18 mouse cellular contexts compared by ENCODE assay signal in genomic region chr8:84901071-84901470, GRCm38 (mm10). TPM values are rescaled to one million over a fixed set of nuclear protein-coding genes. Genes with fewer than 3 reads are reported as not detected.
DNase-seq lines count a peak whose midpoint lies in the region; ATAC-seq lines count a peak whose summit lies in the region.
"Had no signal": no experiment of that assay in that cellular context is flagged by ENCODE, and none has a peak within 500 bp of the region (broad histone marks: within the 10 kb centered on the region; RNA-seq: fewer than 3 reads in every experiment).

No protein-coding gene starts in this region.

- peak overlapping the region; percentile 10; the same call in 1 of the 2 replicates for H3K9ac ChIP-seq in heart, embryonic 11.5 days (ENCODE audit: low read depth, low read length)
- H3K9ac ChIP-seq in limb, embryonic 11.5 days (ENCODE audit: low read length): no peak overlapping the region
- H3K9ac ChIP-seq in intestine, embryonic 16.5 days (ENCODE audit: low read depth, low read length): no peak overlapping the region
- H3K9ac ChIP-seq: forebrain, embryonic 15.5 days; lung, embryonic 15.5 days had no signal

- H3K9me3 ChIP-seq in heart, embryonic 11.5 days (replicated peaks; ENCODE audit: control insufficient read depth, low read length): no peaks in the 10 kb centered on the region
- no peaks in the 10 kb centered on the region for H3K9me3 ChIP-seq in limb, embryonic 11.5 days (ENCODE audit: control insufficient read depth, low read length)
- H3K9me3 ChIP-seq in intestine, embryonic 16.5 days (ENCODE audit: control insufficient read depth, low read length): no peaks in the 10 kb centered on the region
- H3K9me3 ChIP-seq: forebrain, embryonic 15.5 days; lung, embryonic 15.5 days; megakaryocyte, embryonic 14.5 days had no signal

- H3K27ac ChIP-seq in heart, embryonic 11.5 days (ENCODE audit: low read depth, low read length): peak overlapping the region; percentile 90
- H3K27ac ChIP-seq in limb, embryonic 11.5 days (replicated peaks; ENCODE audit: low read depth, low read length): no peak overlapping the region
- no peak overlapping the region for H3K27ac ChIP-seq in intestine, embryonic 16.5 days (ENCODE audit: low read length)
- H3K27ac ChIP-seq: forebrain, embryonic 15.5 days; hindbrain, postnatal 0 days; lung, embryonic 15.5 days had no signal

- ATAC-seq in heart, embryonic 11.5 days (replicated peaks; ENCODE audit: insufficient number of reproducible peaks, low FRiP score, low TSS enrichment): peak; percentile 63
- no peak for ATAC-seq in limb, embryonic 11.5 days (ENCODE audit: insufficient number of reproducible peaks, low FRiP score, low TSS enrichment, low read depth)
- peak; percentile 74 for ATAC-seq in megakaryocyte-erythroid progenitor cell, adult 5-6 weeks (replicated peaks; ENCODE audit: low FRiP score, low TSS enrichment, poor library complexity, severe bottlenecking)
- no peak for ATAC-seq in intestine, embryonic 16.5 days
- ATAC-seq: forebrain, embryonic 15.5 days; hindbrain, postnatal 0 days had no signal

- intact Hi-C loops in heart, postnatal 10 days (cut with DNase I): no loop called here

- peaks cover 11% of the 10 kb centered on the region for H3K27me3 ChIP-seq in heart, embryonic 11.5 days (ENCODE audit: control insufficient read depth, insufficient read depth, low read length)
- peaks cover 3% of the 10 kb centered on the region; the same call in 1 of the 2 replicates for H3K27me3 ChIP-seq in limb, embryonic 11.5 days (ENCODE audit: control insufficient read depth, insufficient read depth, low read length)
- H3K27me3 ChIP-seq in intestine, embryonic 16.5 days (replicated peaks; ENCODE audit: control insufficient read depth, insufficient read depth, low read length): no peaks in the 10 kb centered on the region
- H3K27me3 ChIP-seq: forebrain, embryonic 15.5 days; lung, embryonic 15.5 days had no signal

- 14% methylated on average over 4 of the region's 4 CpGs for WGBS in heart, embryonic 11.5 days (ENCODE audit: insufficient replicate concordance)
- WGBS in limb, embryonic 11.5 days: 72% methylated on average over 4 of the region's 4 CpGs
- 68% methylated on average over 4 of the region's 4 CpGs for WGBS in intestine, embryonic 16.5 days

- H3K4me3 ChIP-seq in heart, embryonic 11.5 days (ENCODE audit: low read depth, low read length): peak overlapping the region; percentile 77; the same call in 1 of the 2 replicates
- no peak overlapping the region for H3K4me3 ChIP-seq in limb, embryonic 11.5 days (ENCODE audit: low read depth, low read length)
- no peak overlapping the region for H3K4me3 ChIP-seq in intestine, embryonic 16.5 days (ENCODE audit: low read length)
- H3K4me3 ChIP-seq: forebrain, embryonic 15.5 days; lung, embryonic 15.5 days had no signal

- peak overlapping the region; percentile 99 for H3K4me2 ChIP-seq in heart, embryonic 11.5 days
- 0 out of 2 replicates have a peak overlapping the region, but pooled peaks have one; percentile 12 for H3K4me2 ChIP-seq in limb, embryonic 11.5 days (ENCODE audit: low read depth, severe bottlenecking)
- no peak overlapping the region for H3K4me2 ChIP-seq in intestine, embryonic 16.5 days (ENCODE audit: low read depth, low read length)
- H3K4me2 ChIP-seq: forebrain, embryonic 15.5 days had no signal

- no peak for DNase-seq in heart, postnatal 10 days
- DNase-seq in c-Kit-negative CD71-positive TER-119-positive erythroid progenitor cells, embryonic 14.5 days (ENCODE audit: low read depth, low spot score): peak; percentile 75
- no peak for DNase-seq in limb, embryonic 11.5 days (ENCODE audit: low spot score)
- no peak for DNase-seq in natural killer cell, adult 2 months (ENCODE audit: low spot score in 2 of 2)
- no peak for DNase-seq in gastrocnemius, adult 18-20 months (ENCODE audit: low spot score)
- DNase-seq: adrenal gland, adult 8-10 months; gastrocnemius, postnatal 25 days; kidney, adult 8-10 months had no signal

- H3K36me3 ChIP-seq in heart, embryonic 11.5 days (ENCODE audit: control insufficient read depth, insufficient read depth, low read length): no peaks in the 10 kb centered on the region
- H3K36me3 ChIP-seq in limb, embryonic 11.5 days (ENCODE audit: control insufficient read depth, insufficient read depth, low read length): no peaks in the 10 kb centered on the region
- no peaks in the 10 kb centered on the region for H3K36me3 ChIP-seq in intestine, embryonic 16.5 days (ENCODE audit: control insufficient read depth, insufficient read depth, low read length)
- H3K36me3 ChIP-seq: forebrain, embryonic 15.5 days; lung, embryonic 15.5 days had no signal

- peaks cover 9% of the 10 kb centered on the region for H3K4me1 ChIP-seq in heart, embryonic 11.5 days (ENCODE audit: control insufficient read depth, insufficient read depth, low read length)
- H3K4me1 ChIP-seq in limb, embryonic 11.5 days (ENCODE audit: control insufficient read depth, insufficient read depth, low read length): peaks cover 8% of the 10 kb centered on the region; the same call in 1 of the 2 replicates
- H3K4me1 ChIP-seq in intestine, embryonic 16.5 days (ENCODE audit: control insufficient read depth, insufficient read depth, low read length): 0 out of 2 replicates have a peak, but pooled peaks cover 3% of the 10 kb centered on the region

RNA-seq across cellular contexts. Expression of gene Klf1, which starts 0.7 kb away (rescaled TPM):
- 48.7 and 65.0 TPM in 2 replicates for polyA plus RNA-seq in heart, embryonic 11.5 days (2014; fragmentation: Nextera tagmentation; extraction: Ambion mirVana)
- under 1 TPM; 0.17 to 0.22 TPM for total RNA-seq in heart, postnatal 10 days (2021)
- polyA plus RNA-seq in limb, embryonic 11.5 days (2014; fragmentation: Nextera tagmentation; extraction: Ambion mirVana): 9.1 and 11.0 TPM in 2 replicates
- total RNA-seq in megakaryocyte-erythroid progenitor cell, adult 5-6 weeks (2014; fragmentation: Nextera tagmentation): 193 and 197 TPM in 2 replicates
- total RNA-seq in megakaryocyte-erythroid progenitor cell, adult 5-6 weeks (2017): 162 and 228 TPM in 2 replicates
- total RNA-seq in gastrocnemius, adult 18-20 months (2021): not detected
- polyA plus RNA-seq in intestine, embryonic 16.5 days (2015; fragmentation: Nextera tagmentation; extraction: Ambion mirVana): 4.9 and 10.3 TPM in 2 replicates
- total RNA-seq: gastrocnemius, postnatal 25 days; left cerebral cortex, postnatal 14 days; neutrophil, adult 5-6 weeks had no signal

RNA-seq across cellular contexts. Expression of gene Dnase2a, which starts 7.3 kb away (rescaled TPM):
- polyA plus RNA-seq in heart, embryonic 11.5 days (2014; fragmentation: Nextera tagmentation; extraction: Ambion mirVana): 4.3 and 5.4 TPM in 2 replicates
- 1 to 10 TPM; 6.4 to 7.3 TPM for total RNA-seq in heart, postnatal 10 days (2021)
- polyA plus RNA-seq in limb, embryonic 11.5 days (2014; fragmentation: Nextera tagmentation; extraction: Ambion mirVana): 8.2 and 8.6 TPM in 2 replicates
- 29.1 and 38.8 TPM in 2 replicates for total RNA-seq in megakaryocyte-erythroid progenitor cell, adult 5-6 weeks (2014; fragmentation: Nextera tagmentation)
- 26.7 and 42.2 TPM in 2 replicates for total RNA-seq in megakaryocyte-erythroid progenitor cell, adult 5-6 weeks (2017)
- total RNA-seq in gastrocnemius, adult 18-20 months (2021): 1 to 10 TPM; 6.1 to 6.8 TPM
- polyA plus RNA-seq in intestine, embryonic 16.5 days (2015; fragmentation: Nextera tagmentation; extraction: Ambion mirVana): 7.3 and 10.2 TPM in 2 replicates

RNA-seq across cellular contexts. Expression of gene Gcdh, which starts 7.3 kb away (rescaled TPM):
- polyA plus RNA-seq in heart, embryonic 11.5 days (2014; fragmentation: Nextera tagmentation; extraction: Ambion mirVana): 36.2 and 40.4 TPM in 2 replicates
- total RNA-seq in heart, postnatal 10 days (2021): 10 to 100 TPM; 31.7 to 32.8 TPM
- 42.1 and 43.3 TPM in 2 replicates for polyA plus RNA-seq in limb, embryonic 11.5 days (2014; fragmentation: Nextera tagmentation; extraction: Ambion mirVana)
- total RNA-seq in megakaryocyte-erythroid progenitor cell, adult 5-6 weeks (2014; fragmentation: Nextera tagmentation): 34.7 and 51.0 TPM in 2 replicates
- 37.0 and 42.9 TPM in 2 replicates for total RNA-seq in megakaryocyte-erythroid progenitor cell, adult 5-6 weeks (2017)
- 10 to 100 TPM; 33.7 to 38.2 TPM for total RNA-seq in gastrocnemius, adult 18-20 months (2021)
- polyA plus RNA-seq in intestine, embryonic 16.5 days (2015; fragmentation: Nextera tagmentation; extraction: Ambion mirVana): 53.3 and 53.8 TPM in 2 replicates

RNA-seq across cellular contexts. Expression of gene Syce2, which starts 29.2 kb away (rescaled TPM):
- 44.2 and 49.6 TPM in 2 replicates for polyA plus RNA-seq in heart, embryonic 11.5 days (2014; fragmentation: Nextera tagmentation; extraction: Ambion mirVana)
- 1 to 10 TPM; 6.9 TPM for total RNA-seq in heart, postnatal 10 days (2021)
- 86.5 and 89.0 TPM in 2 replicates for polyA plus RNA-seq in limb, embryonic 11.5 days (2014; fragmentation: Nextera tagmentation; extraction: Ambion mirVana)
- total RNA-seq in megakaryocyte-erythroid progenitor cell, adult 5-6 weeks (2014; fragmentation: Nextera tagmentation): 101 and 135 TPM in 2 replicates
- 98.9 and 102 TPM in 2 replicates for total RNA-seq in megakaryocyte-erythroid progenitor cell, adult 5-6 weeks (2017)
- 1 to 10 TPM; 1.3 to 1.4 TPM for total RNA-seq in gastrocnemius, adult 18-20 months (2021)
- 39.5 and 45.4 TPM in 2 replicates for polyA plus RNA-seq in intestine, embryonic 16.5 days (2015; fragmentation: Nextera tagmentation; extraction: Ambion mirVana)

RNA-seq across cellular contexts. Expression of gene Mast1, which starts 36.1 kb away (rescaled TPM):
- polyA plus RNA-seq in heart, embryonic 11.5 days (2014; fragmentation: Nextera tagmentation; extraction: Ambion mirVana): 0.27 TPM in 1 of 2 replicates, not detected in the other
- total RNA-seq in heart, postnatal 10 days (2021): under 1 TPM in 1 of 2 experiments, not detected in 1; 0.07 TPM
- 0.17 and 0.71 TPM in 2 replicates for polyA plus RNA-seq in limb, embryonic 11.5 days (2014; fragmentation: Nextera tagmentation; extraction: Ambion mirVana)
- 0.45 TPM in 1 of 2 replicates, not detected in the other for total RNA-seq in megakaryocyte-erythroid progenitor cell, adult 5-6 weeks (2014; fragmentation: Nextera tagmentation)
- total RNA-seq in megakaryocyte-erythroid progenitor cell, adult 5-6 weeks (2017): 0.42 TPM in 1 of 2 replicates, not detected in the other
- under 1 TPM in 1 of 2 experiments, not detected in 1; 0.07 TPM for total RNA-seq in gastrocnemius, adult 18-20 months (2021)
- polyA plus RNA-seq in intestine, embryonic 16.5 days (2015; fragmentation: Nextera tagmentation; extraction: Ambion mirVana): 1.2 and 1.6 TPM in 2 replicates
- total RNA-seq: gastrocnemius, postnatal 25 days had no signal
- polyA plus RNA-seq: heart, postnatal 0 days had no signal

Comparison
In these comparisons a context has a peak if more than half of its experiments do, and no peak if none do; other contexts are left out.
1. ATAC-seq: peak in heart, embryonic 11.5 days (single experiment) and megakaryocyte-erythroid progenitor cell, adult 5-6 weeks (single experiment); none in limb, embryonic 11.5 days (single experiment) and intestine, embryonic 16.5 days (single experiment).
2. RNA of gene Klf1, which starts 0.7 kb away (total RNA-seq): 162 to 228 TPM in megakaryocyte-erythroid progenitor cell, adult 5-6 weeks; 0.17 to 0.22 TPM in heart, postnatal 10 days and not detected in gastrocnemius, adult 18-20 months; every median in the first group is over 100 times any median in the second.